Mouse (Mus musculus) MEL (cell line): ENCODE results near the gene Gldc. TPM values are rescaled to one million over a fixed set of nuclear protein-coding genes. Genes with fewer than 3 reads are reported as not detected.

Experiments used
- DNase-seq: peaks from one replicate; pipeline ENCODE4 v3.0.0; 2011; ENCODE audit warnings: low read depth, low spot score
- H3K27ac ChIP-seq: 2 replicates; pipeline ENCODE4 v1.5.1; 2012; ENCODE audit warnings: low read depth, mild to moderate bottlenecking, control low read depth, low read length, moderate library complexity; ENCODE audit not compliant: control insufficient read depth
- H3K27me3 ChIP-seq, 2 experiments: fragments of 150-350 bp in 1 of 2; sonication (generic) in 1 of 2; 2 replicates each; pipeline ENCODE4 v1.6.1; 2012; ENCODE audit warnings: low read length in 2 of 2, mild to moderate bottlenecking in 2 of 2, improper control_type of control experiment in 1 of 2, moderate library complexity in 1 of 2; ENCODE audit not compliant: insufficient read depth in 2 of 2, control insufficient read depth in 1 of 2
- H3K36me3 ChIP-seq, 2 experiments: 2 replicates each; pipeline ENCODE4 v1.6.1; 2012 to 2014; ENCODE audit warnings: low read length in 2 of 2, improper control_type of control experiment in 1 of 2, inconsistent platforms in 1 of 2, mild to moderate bottlenecking in 1 of 2; ENCODE audit not compliant: insufficient read depth in 2 of 2, control insufficient read depth in 1 of 2
- H3K4me1 ChIP-seq, 2 experiments: fragments of 150-350 bp in 1 of 2; sonication (generic) in 1 of 2; 2 replicates each; pipeline ENCODE4 v1.6.1; 2012; ENCODE audit warnings: low read length in 2 of 2, improper control_type of control experiment in 1 of 2, mild to moderate bottlenecking in 1 of 2; ENCODE audit not compliant: insufficient read depth in 2 of 2, control insufficient read depth in 1 of 2
- H3K4me3 ChIP-seq, 2 experiments: fragments of 150-350 bp in 1 of 2; sonication (generic) in 1 of 2; 2 replicates each; pipeline ENCODE4 v1.5.1; 2012; ENCODE audit warnings: low read depth in 2 of 2, low read length in 2 of 2, mild to moderate bottlenecking in 2 of 2, moderate library complexity in 2 of 2, control low read depth in 1 of 2, improper control_type of control experiment in 1 of 2; ENCODE audit not compliant: control insufficient read depth in 1 of 2, insufficient read depth in 1 of 2
- H3K79me2 ChIP-seq: 2 replicates; pipeline ENCODE4 v1.6.1; 2012; ENCODE audit warnings: mild to moderate bottlenecking, low read length, moderate library complexity; ENCODE audit not compliant: control insufficient read depth, poor library complexity, insufficient read depth
- H3K9ac ChIP-seq: 2 replicates; pipeline ENCODE4 v1.6.1; 2012; ENCODE audit warnings: low read depth, mild to moderate bottlenecking, control low read depth, low read length, moderate library complexity; ENCODE audit not compliant: control insufficient read depth, poor library complexity, severe bottlenecking
- H3K9me3 ChIP-seq: fragments of 150-350 bp; sonication (generic); replicated peaks from 2 replicates; pipeline ENCODE4 v1.6.1; 2012; ENCODE audit warnings: mild to moderate bottlenecking, low read length, improper control_type of control experiment, moderate library complexity; ENCODE audit not compliant: insufficient read depth
- BHLHE40 ChIP-seq: IDR thresholded peaks from 2 replicates; pipeline ENCODE4 v1.6.1; 2012; ENCODE audit warnings: low read depth, mild to moderate bottlenecking, inconsistent platforms, low read length, improper control_type of control experiment, borderline replicate concordance
- CHD2 ChIP-seq: IDR thresholded peaks from 2 replicates; pipeline ENCODE4 v1.6.1; 2011; ENCODE audit warnings: low read length, improper control_type of control experiment
- EP300 ChIP-seq, 2 experiments: IDR thresholded peaks; 2 replicates each; pipeline ENCODE4 v1.6.1; 2011; ENCODE audit warnings: improper control_type of control experiment in 2 of 2, low read length in 2 of 2, low read depth in 1 of 2, mild to moderate bottlenecking in 1 of 2
- GABPA ChIP-seq: IDR thresholded peaks from 2 replicates; pipeline ENCODE4 v1.6.1; 2012; ENCODE audit warnings: low read depth, mild to moderate bottlenecking, inconsistent platforms, low read length, improper control_type of control experiment, moderate library complexity
- GATA1 ChIP-seq: IDR thresholded peaks from 2 replicates; pipeline ENCODE4 v1.6.1; 2011; ENCODE audit warnings: low read depth, low read length, improper control_type of control experiment
- JUND ChIP-seq: IDR thresholded peaks from 2 replicates; pipeline ENCODE4 v1.6.1; 2011; ENCODE audit warnings: low read depth, mild to moderate bottlenecking, improper control_type of control experiment, low read length
- MAFK ChIP-seq: IDR thresholded peaks from 2 replicates; pipeline ENCODE4 v1.6.1; 2011; ENCODE audit warnings: low read depth, mild to moderate bottlenecking, low read length, improper control_type of control experiment, borderline replicate concordance
- MAZ ChIP-seq: IDR thresholded peaks from 2 replicates; pipeline ENCODE4 v1.6.1; 2012; ENCODE audit warnings: low read depth, mild to moderate bottlenecking, inconsistent platforms, low read length, improper control_type of control experiment
- MXI1 ChIP-seq: IDR thresholded peaks from 2 replicates; pipeline ENCODE4 v1.6.1; 2011; ENCODE audit warnings: mild to moderate bottlenecking, low read depth, low read length, improper control_type of control experiment
- POLR2AphosphoS2 ChIP-seq: IDR thresholded peaks from 2 replicates; pipeline ENCODE4 v1.6.1; 2011; ENCODE audit warnings: low read length, improper control_type of control experiment
- POLR2AphosphoS5 ChIP-seq: IDR thresholded peaks from 2 replicates; pipeline ENCODE4 v1.6.1; 2012; ENCODE audit warnings: low read depth, borderline replicate concordance, mild to moderate bottlenecking, inconsistent platforms, low read length, moderate library complexity, mixed read lengths
- RAD21 ChIP-seq: IDR thresholded peaks from 2 replicates; pipeline ENCODE4 v1.6.1; 2011; ENCODE audit warnings: mild to moderate bottlenecking, low read depth, low read length, improper control_type of control experiment
- SMC3 ChIP-seq: IDR thresholded peaks from 2 replicates; pipeline ENCODE4 v1.6.1; 2011; ENCODE audit warnings: low read depth, low read length, improper control_type of control experiment
- UBTF ChIP-seq: IDR thresholded peaks from 2 replicates; pipeline ENCODE4 v1.6.1; 2012; ENCODE audit warnings: low read depth, mild to moderate bottlenecking, inconsistent platforms, low read length, improper control_type of control experiment, moderate library complexity, borderline replicate concordance; ENCODE audit not compliant: insufficient read depth
- ZC3H11A ChIP-seq: IDR thresholded peaks from 2 replicates; pipeline ENCODE4 v1.6.1; 2012; ENCODE audit warnings: low read depth, mild to moderate bottlenecking, inconsistent platforms, low read length, improper control_type of control experiment
- ZKSCAN1 ChIP-seq: IDR thresholded peaks from 2 replicates; pipeline ENCODE4 v1.6.1; 2012; ENCODE audit warnings: low read depth, mild to moderate bottlenecking, inconsistent platforms, low read length, improper control_type of control experiment, moderate library complexity
- polyA plus RNA-seq, 2 experiments: library from polyadenylated mRNA; stranded (reverse) in 1 of 2; unstranded in 1 of 2; fragments of >175 nt in 1 of 2; fragments of >200 nt in 1 of 2; gene quantifications; 2 replicates each; pipeline versions ENCODE4 v1.2.1 to v1.2.4; 2012; ENCODE audit warnings: low replicate concordance in 2 of 2, low read depth in 1 of 2; ENCODE audit not compliant: insufficient read length in 2 of 2, insufficient read depth in 1 of 2, missing spikeins in 1 of 2
- total RNA-seq: library from RNA; depleted of rRNA; stranded (reverse); fragments of 300-350 nt; gene quantifications from 2 replicates; pipeline ENCODE4 v1.2.3, GENCODE M21; 2012

The Gldc gene
- total and polyA plus RNA-seq, 3 experiments, result 0.04 to 1.2 TPM; not detected in 1

- DNase-seq, result no peak
- H3K27me3 ChIP-seq, result no peaks in the 10 kb centered on the region
- no peak overlapping the region for H3K4me3 ChIP-seq
- no peak overlapping the region for H3K9ac ChIP-seq
- no peak for TF ChIP-seq ZC3H11A
- TF ChIP-seq ZKSCAN1, result no peak
- no peak for TF ChIP-seq POLR2AphosphoS2
- no peak for TF ChIP-seq MXI1
- TF ChIP-seq SMC3, result no peak
- no peak for TF ChIP-seq CHD2
- TF ChIP-seq GATA1, result no peak
- TF ChIP-seq RAD21, result no peak
- no peak overlapping the region for H3K27ac ChIP-seq
- H3K9me3 ChIP-seq, result no peaks in the 10 kb centered on the region
- no peaks in the 10 kb centered on the region for H3K79me2 ChIP-seq
- H3K4me1 ChIP-seq, result no peaks in the 10 kb centered on the region
- H3K36me3 ChIP-seq, result no peaks in the 10 kb centered on the region
Measured at GRCm38 (mm10) chr19:30108616-30109015, 66.6 kb downstream of the Gldc start.

- DNase-seq, result no peak
- H3K36me3 ChIP-seq, result no peaks in the 10 kb centered on the region
- H3K9me3 ChIP-seq, result no peaks in the 10 kb centered on the region
- H3K9ac ChIP-seq, result no peak overlapping the region
- no peaks in the 10 kb centered on the region for H3K79me2 ChIP-seq
- no peaks in the 10 kb centered on the region for H3K4me1 ChIP-seq
- TF ChIP-seq GABPA (no peak), UBTF (no peak), BHLHE40 (no peak), MAZ (no peak), EP300 (IDR thresholded peaks at IDR 0.05; ENCODE audit: low read depth in 1 of 2, low read length in 2 of 2) (no peak), MAFK (no peak), JUND (no peak), POLR2AphosphoS5 (no peak)
- no peaks in the 10 kb centered on the region for H3K27me3 ChIP-seq
- no peak overlapping the region for H3K4me3 ChIP-seq
- no peak overlapping the region for H3K27ac ChIP-seq
Measured at GRCm38 (mm10) chr19:30107221-30107845, 67.9 kb downstream of the Gldc start.
